Mouse (Mus musculus) hindbrain, embryonic 11.5 days (tissue): ENCODE results near the gene Acad10. TPM values are rescaled to one million over a fixed set of nuclear protein-coding genes. Genes with fewer than 3 reads are reported as not detected.
"Not testable (repeated sequence)": the region's sequence is repeated elsewhere in the genome, so short reads cannot be mapped to it uniquely, and the experiment has no call there.

Experiments
- ATAC-seq: fragments of 200-750 bp; cut with Nextera tagmentation; 2 replicates; pipeline ENCODE4 v1.8.0; 2017; ENCODE audit warnings: mild to moderate bottlenecking, moderate TSS enrichment, moderate library complexity; ENCODE audit not compliant: low FRiP score
- DNase-seq: peaks from one replicate; pipeline ENCODE4 v3.0.0-alpha.2; 2015; ENCODE audit warnings: low spot score
- H3K27ac ChIP-seq: fragments of 300-500 bp; sonication (generic); 2 replicates; pipeline ENCODE4 v1.5.1; 2014; ENCODE audit warnings: mild to moderate bottlenecking, low read depth, low read length
- H3K27me3 ChIP-seq: fragments of 300-500 bp; sonication (generic); 2 replicates; pipeline ENCODE4 v1.6.1; 2014; ENCODE audit warnings: mild to moderate bottlenecking, low read length, moderate library complexity, mixed read lengths; ENCODE audit not compliant: control insufficient read depth, insufficient read depth
- H3K36me3 ChIP-seq: fragments of 300-500 bp; sonication (generic); 2 replicates; pipeline ENCODE4 v1.6.1; 2014; ENCODE audit warnings: mild to moderate bottlenecking, low read length, moderate library complexity, mixed read lengths; ENCODE audit not compliant: control insufficient read depth, insufficient read depth
- H3K4me1 ChIP-seq: fragments of 300-500 bp; sonication (generic); replicated peaks from 2 replicates; pipeline ENCODE4 v1.6.1; 2014; ENCODE audit warnings: low read length, mixed read lengths; ENCODE audit not compliant: control insufficient read depth, insufficient read depth
- H3K4me2 ChIP-seq: fragments of 300-500 bp; sonication (generic); replicated peaks from 2 replicates; pipeline ENCODE4 v1.6.1; 2014; ENCODE audit warnings: mild to moderate bottlenecking, low read depth, low read length
- H3K4me3 ChIP-seq: fragments of 300-500 bp; sonication (generic); 2 replicates; pipeline ENCODE4 v1.5.1; 2014; ENCODE audit warnings: low read depth, low read length
- H3K9ac ChIP-seq: fragments of 300-500 bp; sonication (generic); 2 replicates; pipeline ENCODE4 v1.6.1; 2014; ENCODE audit warnings: low read depth, low read length
- H3K9me3 ChIP-seq: fragments of 300-500 bp; sonication (generic); 2 replicates; pipeline ENCODE4 v1.6.1; 2016; ENCODE audit warnings: low read length; ENCODE audit not compliant: control insufficient read depth
- WGBS: fragments of 180-500 bp; shearing (Covaris S2); extraction: QIAGEN DNeasy Blood & Tissue Kit; methylation state at CpG from one replicate; pipeline ENCODE4 v1.1.7; 2014; 5-methylcytosine and 5-hydroxymethylcytosine counted together
- polyA plus RNA-seq: library from polyadenylated mRNA; unstranded; fragments of >200 nt; fragmentation: Nextera tagmentation; extraction: Ambion mirVana; gene quantifications from 2 replicates; pipeline ENCODE4 v1.2.1, GENCODE M21; 2014

Acad10 gene
- polyA plus RNA-seq, 1 experiment from 2014 or later, result 2.1 TPM

DNA sequence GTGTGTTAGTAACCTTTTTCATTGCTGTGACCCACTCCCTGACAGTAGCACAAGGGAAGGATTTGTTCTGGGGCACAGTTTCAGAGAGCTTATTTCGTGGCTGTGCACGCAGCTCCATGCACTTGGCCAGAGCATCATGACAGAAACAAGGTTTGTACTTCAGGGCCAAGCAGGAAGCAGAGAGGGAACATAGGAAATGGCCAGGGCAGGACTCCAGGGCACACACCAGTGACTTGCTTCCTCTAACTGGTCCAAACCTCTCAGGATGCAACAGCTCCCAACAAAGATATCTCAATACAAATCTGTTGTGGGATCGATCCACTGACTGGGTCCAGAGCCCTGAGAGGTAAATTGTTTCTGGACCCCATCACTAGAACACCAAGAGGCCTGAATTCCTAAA is 45.4 kb downstream of the Acad10 start:
- not testable (repeated sequence) for DNase-seq, H3K9ac ChIP-seq, H3K27ac ChIP-seq, H3K4me2 ChIP-seq, H3K36me3 ChIP-seq, H3K9me3 ChIP-seq, H3K27me3 ChIP-seq, H3K4me1 ChIP-seq, H3K4me3 ChIP-seq, ATAC-seq
- WGBS, result 90% methylated on average over 3 of the region's 3 CpGs

GRCm38 (mm10) chr5:121612036-121612435 is 48.3 kb downstream of the Acad10 start:
- Histone ChIP-seq H3K27ac (no peak overlapping the region), H3K9me3 (no peaks in the 10 kb centered on the region), H3K9ac (no peak overlapping the region), H3K4me3 (no peak overlapping the region), H3K36me3 (no peaks in the 10 kb centered on the region), H3K4me2 (no peak overlapping the region), H3K27me3 (no peaks in the 10 kb centered on the region), H3K4me1 (no peaks in the 10 kb centered on the region)
- 90% methylated on average over 6 of the region's 6 CpGs for WGBS
- ATAC-seq, result no peak
- DNase-seq, result no peak

- not testable (repeated sequence) for H3K36me3 ChIP-seq, H3K4me3 ChIP-seq, H3K27me3 ChIP-seq, H3K27ac ChIP-seq, H3K4me1 ChIP-seq, H3K9me3 ChIP-seq, ATAC-seq, H3K9ac ChIP-seq, H3K4me2 ChIP-seq, DNase-seq
- 49% methylated on average over 6 of the region's 8 CpGs for WGBS
Observed at GRCm38 (mm10) chr5:121609556-121610135, 50.7 kb downstream of the Acad10 start.

DNA sequence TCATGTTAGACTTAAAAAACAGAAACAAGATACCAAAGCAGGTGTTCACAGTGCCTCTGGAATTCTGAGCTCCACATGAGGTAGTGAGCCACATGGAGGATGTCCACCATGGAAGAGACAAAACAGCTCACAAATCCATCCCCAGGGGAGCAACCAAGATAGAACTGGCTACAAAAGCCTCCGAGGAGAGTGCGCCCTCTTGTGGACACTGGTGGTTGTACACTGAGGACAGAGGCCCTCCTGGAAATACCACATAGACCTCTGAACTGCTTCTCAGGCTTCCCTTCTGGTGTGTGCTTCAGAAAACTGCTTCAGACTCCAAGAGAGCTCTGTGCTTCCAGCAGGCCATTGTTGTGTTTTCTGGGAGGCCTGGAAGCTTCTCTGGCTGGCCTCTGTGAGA is 54.2 kb downstream of the Acad10 start:
- Histone ChIP-seq H3K4me1 (no peaks in the 10 kb centered on the region), H3K4me2 (no peak overlapping the region), H3K27me3 (no peaks in the 10 kb centered on the region), H3K27ac (no peak overlapping the region), H3K4me3 (no peak overlapping the region), H3K9ac (no peak overlapping the region), H3K36me3 (no peaks in the 10 kb centered on the region), H3K9me3 (no peaks in the 10 kb centered on the region)
- WGBS, result 6% methylated on average over 2 of the region's 2 CpGs
- ATAC-seq (no peak), DNase-seq (peak; percentile 85)

DNA sequence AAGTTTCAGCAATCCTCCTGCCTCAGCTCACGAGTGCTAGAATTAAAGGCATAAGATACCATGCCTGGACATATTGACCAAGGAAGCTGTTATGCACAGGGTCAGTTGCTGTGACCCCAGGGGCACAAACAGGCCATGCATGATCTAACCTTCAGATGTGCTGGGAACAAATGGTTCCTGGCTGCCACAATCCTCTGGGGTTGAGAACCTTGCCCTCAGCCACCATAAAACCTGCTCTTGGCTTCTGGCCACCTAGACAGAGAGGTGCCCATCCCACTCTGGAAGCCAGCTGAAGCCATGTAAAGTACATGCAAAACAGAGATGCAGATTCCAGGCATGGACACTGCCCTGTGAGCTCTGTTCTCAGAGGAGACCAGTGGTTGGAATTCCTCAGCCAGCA is 56.5 kb downstream of the Acad10 start:
- H3K4me2 ChIP-seq, H3K4me1 ChIP-seq, ATAC-seq, H3K9ac ChIP-seq, DNase-seq, H3K4me3 ChIP-seq, H3K9me3 ChIP-seq, H3K27ac ChIP-seq, H3K27me3 ChIP-seq, H3K36me3 ChIP-seq: not testable (repeated sequence)
- 83% methylated on average over 1 of the region's 1 CpGs for WGBS

- Histone ChIP-seq H3K27me3 (no peaks in the 10 kb centered on the region), H3K27ac (no peak overlapping the region), H3K4me2 (no peak overlapping the region), H3K9me3 (no peaks in the 10 kb centered on the region), H3K4me1 (no peaks in the 10 kb centered on the region), H3K9ac (0 out of 2 replicates have a peak overlapping the region, but pooled peaks have one; percentile 23), H3K4me3 (no peak overlapping the region), H3K36me3 (no peaks in the 10 kb centered on the region)
- DNase-seq (peak; percentile 90), ATAC-seq (no peak)
- 29% methylated on average over 9 of the region's 9 CpGs for WGBS
Observed at GRCm38 (mm10) chr5:121601547-121602299, 58.6 kb downstream of the Acad10 start.

DNA sequence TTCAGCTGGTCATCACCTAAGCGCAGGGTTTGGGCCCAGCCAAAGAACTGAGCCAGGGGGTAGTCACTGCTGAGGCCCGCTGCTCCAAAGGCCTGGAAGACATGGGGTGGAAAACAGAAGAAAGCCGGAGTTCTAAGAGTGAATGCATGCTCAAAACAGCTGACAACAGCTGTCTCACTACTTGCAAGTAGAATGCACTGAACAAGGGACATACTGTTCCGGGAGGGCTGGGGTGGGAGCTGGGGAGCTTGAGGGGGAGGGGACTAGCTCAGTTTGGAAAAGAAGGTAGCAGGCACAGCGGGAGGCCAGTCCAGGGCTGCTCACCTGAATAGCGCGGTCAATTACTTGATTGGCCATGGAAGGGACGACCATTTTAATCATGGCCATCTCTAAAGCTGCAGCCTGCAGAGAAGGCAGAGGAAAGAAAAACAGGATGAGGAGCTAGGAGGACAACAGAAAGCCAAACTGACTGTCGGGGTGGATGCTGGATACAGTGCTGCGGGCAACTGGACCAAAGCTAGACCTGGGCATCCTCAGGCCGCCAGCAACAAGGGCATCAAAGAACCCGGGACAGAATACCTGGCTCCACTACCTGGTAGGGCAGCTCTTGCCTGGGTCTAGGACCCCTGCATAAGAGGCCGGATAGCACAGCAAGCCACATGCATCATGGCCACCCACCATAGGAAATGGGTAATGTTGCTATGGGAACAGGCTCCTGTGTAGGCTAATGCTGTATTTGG is 61.3 kb downstream of the Acad10 start:
- 58% methylated on average over 13 of the region's 13 CpGs for WGBS

DNA sequence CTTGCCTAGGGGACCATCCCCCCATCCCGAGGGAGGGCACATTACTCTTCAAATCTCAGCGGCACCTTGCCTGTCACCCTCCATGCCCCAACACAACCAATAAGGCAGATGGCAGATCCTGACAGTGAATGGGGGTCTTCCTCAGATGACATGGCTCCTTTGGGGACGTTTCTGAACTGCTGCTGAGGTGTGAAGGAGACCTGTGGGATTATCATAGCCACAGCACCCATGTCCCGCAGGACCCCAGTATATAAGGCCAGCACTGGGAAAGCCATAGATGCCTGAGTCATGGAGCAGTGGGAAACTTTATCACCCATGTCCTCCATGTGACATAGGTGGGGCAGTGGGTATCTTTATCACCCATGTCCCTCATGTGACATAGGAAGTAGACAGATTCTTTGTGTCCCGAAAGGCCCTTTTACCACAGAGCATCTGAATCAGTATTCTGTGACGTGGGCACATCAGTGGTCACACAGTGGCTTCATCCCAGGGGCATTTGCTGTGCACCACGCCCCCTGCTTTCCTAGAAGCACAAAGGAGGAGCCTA is 62.2 kb downstream of the Acad10 start:
- H3K4me3 ChIP-seq, result no peak overlapping the region
- H3K9me3 ChIP-seq, result no peaks in the 10 kb centered on the region
- H3K4me1 ChIP-seq, result no peaks in the 10 kb centered on the region
- ATAC-seq (no peak), DNase-seq (no peak)
- no peaks in the 10 kb centered on the region for H3K27me3 ChIP-seq
- H3K9ac ChIP-seq, result no peak overlapping the region
- no peaks in the 10 kb centered on the region for H3K36me3 ChIP-seq
- 82% methylated on average over 7 of the region's 7 CpGs for WGBS
- H3K27ac ChIP-seq, result no peak overlapping the region
- no peak overlapping the region for H3K4me2 ChIP-seq

More for the DNA sequence above, 61.3 kb downstream of the Acad10 start:
- Histone ChIP-seq H3K4me1 (no peaks in the 10 kb centered on the region), H3K4me2 (no peak overlapping the region), H3K27ac (no peak overlapping the region), H3K4me3 (no peak overlapping the region), H3K27me3 (no peaks in the 10 kb centered on the region), H3K9me3 (no peaks in the 10 kb centered on the region), H3K36me3 (no peaks in the 10 kb centered on the region), H3K9ac (no peak overlapping the region)
- ATAC-seq (no peak), DNase-seq (no peak)
